Mouse (Mus musculus) skeletal muscle tissue, adult 2 months (tissue): ENCODE results near the gene Sfxn5.

Experiments
- DNase-seq: peaks from one replicate; pipeline ENCODE4 v3.0.0-alpha.2; 2012; ENCODE audit warnings: low read depth, low spot score

The Sfxn5 gene

GRCm38 (mm10) chr6:85333000-85333669 lies at the start of gene Sfxn5:
TSS of gene Sfxn5 (minus strand) at chr6:85333422.
- DNase-seq = peak; percentile 91

GRCm38 (mm10) chr6:85382791-85383190 lies 49.6 kb upstream of the Sfxn5 start:
- DNase-seq = no peak

GRCm38 (mm10) chr6:85381648-85382020 lies 48.4 kb upstream of the Sfxn5 start:
- no peak for DNase-seq

- no peak for DNase-seq
Measured at GRCm38 (mm10) chr6:85380901-85381647, 47.9 kb upstream of the Sfxn5 start.

DNA sequence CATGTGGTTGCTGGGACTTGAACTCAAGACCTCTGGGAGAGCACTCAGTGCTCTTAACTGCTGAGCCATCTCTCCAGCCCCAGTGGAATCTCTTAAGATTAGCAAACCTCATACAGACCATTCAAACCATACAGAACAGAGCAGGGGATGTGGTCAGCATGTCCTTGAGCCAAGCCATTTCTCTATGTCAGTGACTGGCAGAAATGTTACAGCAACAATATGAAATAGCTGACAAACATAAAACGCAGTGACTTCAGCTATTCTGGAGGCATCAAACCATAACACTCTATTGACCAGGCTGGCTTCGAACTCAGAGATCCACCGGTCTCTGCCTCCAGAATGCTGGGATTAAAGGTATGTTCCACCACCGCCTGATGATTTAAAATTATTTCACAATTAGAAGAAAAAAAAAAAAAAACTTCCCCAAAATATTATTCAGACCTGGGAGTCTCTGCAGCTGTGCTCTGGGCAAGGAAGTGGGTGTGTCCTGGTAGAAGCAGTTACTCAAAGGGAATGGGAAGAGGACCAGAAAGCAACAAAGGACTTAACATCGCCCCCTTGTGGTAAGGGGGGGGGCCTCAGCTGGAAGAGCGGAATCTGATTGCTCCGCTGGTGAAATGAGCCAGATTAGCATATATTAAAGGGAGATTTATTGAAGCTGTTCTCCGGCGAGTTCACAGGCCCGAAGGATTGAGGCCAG lies 47.1 kb upstream of the Sfxn5 start:
- peak; percentile 83 for DNase-seq

DNA sequence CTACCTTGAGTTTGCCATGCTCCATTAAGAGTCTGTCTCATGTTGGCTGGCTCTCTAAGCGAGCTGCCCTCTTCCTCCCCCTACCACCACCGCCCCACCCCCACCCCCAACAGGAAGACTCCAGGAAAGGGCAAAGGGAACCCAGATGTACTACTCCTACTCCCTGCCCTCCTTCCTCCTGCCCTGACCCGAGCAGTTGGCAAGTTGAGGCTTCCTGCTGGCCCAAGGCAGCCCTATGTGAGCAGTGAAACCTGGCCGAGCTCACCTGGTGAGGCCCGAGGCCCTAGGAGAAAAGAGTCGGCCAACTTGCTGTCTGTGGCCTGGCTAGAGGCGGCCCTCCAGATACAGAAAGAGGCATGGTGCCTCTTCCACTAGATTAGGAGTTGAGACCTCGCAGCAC lies 45.4 kb upstream of the Sfxn5 start:
- no peak for DNase-seq

DNA sequence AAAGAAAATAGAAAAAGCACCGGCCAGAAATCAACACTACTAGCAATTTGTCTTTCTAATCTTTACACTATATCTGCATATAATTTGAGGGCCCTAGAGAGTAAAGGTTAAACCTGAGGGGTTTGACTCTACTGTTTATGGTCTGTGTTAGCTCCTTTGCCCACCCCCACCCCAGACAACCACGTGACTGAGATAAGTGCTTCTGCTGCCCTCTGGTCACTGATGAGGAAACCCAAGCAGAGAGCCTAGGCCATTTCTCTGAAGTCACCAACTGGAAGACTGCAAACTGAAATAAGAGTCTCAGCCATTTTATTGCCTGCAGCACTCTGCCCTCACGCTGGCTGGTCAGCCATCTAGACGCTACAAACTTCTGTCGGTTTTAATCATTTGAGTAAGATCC lies 44.7 kb upstream of the Sfxn5 start:
- DNase-seq = no peak

DNA sequence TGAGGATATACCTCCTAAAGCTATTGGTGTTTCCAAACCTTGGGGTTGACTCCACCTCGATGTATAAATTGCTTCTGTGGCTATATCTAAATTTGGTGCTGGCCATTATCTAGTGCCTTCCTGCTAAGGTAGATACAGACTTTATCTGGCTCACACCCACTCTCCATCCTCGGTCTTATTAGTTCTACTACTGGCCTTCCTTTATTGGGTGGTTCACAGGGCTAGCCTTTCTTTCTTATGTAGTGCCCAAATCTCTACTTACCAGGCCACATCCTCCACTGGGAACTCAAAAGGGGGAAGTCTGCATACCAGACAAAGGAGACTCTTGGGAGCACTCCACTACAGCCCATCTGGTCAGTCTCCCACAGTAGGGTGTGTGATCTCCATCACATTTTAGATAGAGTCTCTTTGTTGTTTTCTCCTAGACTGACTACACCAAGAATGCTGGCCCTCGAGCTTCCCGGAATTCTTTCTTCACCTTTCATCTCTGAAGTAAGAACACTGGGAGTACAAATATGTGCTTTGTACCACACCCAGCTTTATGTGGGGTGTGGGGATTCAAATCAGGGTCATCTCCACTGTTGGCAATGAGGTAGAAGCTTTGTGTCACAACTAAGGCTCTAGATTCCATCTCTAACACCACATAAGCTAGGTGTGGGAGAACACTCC lies 44.0 kb upstream of the Sfxn5 start:
- DNase-seq = no peak

GRCm38 (mm10) chr6:85374734-85375114 lies 41.5 kb upstream of the Sfxn5 start:
- peak; percentile 91 for DNase-seq

GRCm38 (mm10) chr6:85373951-85374733 lies 40.9 kb upstream of the Sfxn5 start, which contains the start of gene Rab11fip5:
TSS of gene Rab11fip5 (minus strand) at chr6:85374634.
- no peak for DNase-seq

DNA sequence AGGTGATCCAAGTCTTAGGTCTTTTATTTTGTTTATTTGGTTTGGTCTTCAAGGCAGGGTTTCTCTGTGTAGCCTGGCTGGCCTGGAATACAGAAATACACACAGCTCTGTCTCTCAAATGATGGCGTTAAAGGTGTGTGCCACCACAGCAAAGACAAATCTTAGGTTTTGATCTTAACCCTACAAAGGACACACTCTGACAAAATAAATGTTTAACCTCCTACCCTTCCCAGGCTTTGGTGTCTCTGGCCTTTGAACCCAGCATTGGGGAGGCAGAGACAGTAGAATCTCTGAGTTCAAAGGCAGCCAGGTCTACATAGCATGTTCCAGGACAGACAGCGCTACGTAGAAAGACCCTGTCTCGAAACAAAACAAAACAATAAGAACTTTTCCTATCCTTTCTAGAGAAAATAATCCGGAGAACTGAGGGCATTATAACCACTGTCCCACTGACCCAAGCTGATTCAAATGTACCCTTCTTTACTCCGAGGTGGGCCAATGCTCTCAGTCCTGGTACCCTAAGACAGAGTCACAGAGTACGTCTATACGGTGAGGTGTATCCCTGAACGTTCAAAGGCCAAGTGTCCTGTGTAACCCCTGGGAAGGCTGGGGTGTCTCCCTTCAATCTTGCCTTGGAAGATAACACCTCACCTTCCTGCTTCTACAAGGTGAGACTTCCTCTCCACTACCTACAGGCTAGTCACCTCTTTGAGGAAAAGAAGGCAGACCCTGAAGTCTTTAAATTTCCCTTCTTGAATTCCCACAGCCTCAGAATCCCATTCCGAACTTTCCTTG lies 40.0 kb upstream of the Sfxn5 start:
- DNase-seq = no peak

DNA sequence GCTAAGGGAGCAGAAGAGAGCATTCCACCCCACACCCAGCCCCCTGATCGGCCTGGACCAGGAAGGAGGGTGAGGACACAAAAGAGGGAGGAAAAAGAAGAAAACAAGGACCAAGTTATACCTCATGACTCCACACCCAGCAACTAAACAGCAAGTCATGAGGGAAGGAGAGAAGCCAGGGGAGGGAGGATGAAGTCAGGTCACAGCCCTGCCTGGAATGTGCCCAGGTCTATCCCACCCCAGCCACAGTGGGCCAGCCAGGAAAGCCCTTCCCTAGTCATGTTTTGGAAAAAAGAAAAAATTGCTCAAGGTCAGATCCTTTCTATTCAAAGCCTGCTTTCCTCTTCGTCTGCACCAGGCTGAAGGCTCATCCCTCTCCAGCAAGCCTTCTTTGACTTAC lies 39.3 kb upstream of the Sfxn5 start:
- no peak for DNase-seq

GRCm38 (mm10) chr6:85371859-85372405 lies 38.7 kb upstream of the Sfxn5 start:
- DNase-seq = no peak

DNA sequence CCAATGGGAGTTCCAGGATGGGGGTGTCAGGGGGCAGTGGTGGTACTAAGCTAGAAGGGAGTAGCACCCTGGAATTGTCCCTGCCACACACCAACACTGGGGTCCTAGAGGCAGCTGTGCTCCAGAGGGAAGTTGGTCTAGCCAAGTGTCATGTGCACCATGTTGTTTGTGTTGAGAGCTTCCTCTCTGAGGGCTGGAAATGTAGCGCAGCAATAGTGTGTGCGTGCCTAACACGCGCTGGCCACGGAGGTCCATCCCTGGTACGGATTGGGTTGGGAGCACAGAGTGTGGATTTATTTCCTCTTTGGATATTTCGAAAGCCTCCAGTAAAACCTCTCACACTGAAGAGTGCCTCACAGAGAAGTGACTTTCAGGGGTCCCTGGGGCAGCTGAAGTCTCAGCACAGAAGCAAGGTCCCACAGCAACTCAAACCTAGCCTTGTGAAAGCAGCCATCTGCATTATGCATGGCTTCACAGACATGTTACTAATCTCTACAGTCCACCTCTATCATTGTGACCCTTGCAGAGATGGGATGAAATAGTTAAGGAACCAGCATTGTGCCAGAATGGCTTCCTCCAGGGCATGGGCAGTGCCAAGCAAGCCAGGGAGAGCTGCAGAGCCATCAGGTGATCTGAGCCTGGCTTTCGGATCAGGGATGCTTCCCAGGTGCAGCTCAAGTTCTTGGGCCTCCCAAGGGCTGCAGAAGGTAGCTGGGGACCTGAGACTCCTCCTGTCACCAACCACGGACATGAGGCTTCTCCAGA lies 37.6 kb upstream of the Sfxn5 start:
- no peak for DNase-seq

DNA sequence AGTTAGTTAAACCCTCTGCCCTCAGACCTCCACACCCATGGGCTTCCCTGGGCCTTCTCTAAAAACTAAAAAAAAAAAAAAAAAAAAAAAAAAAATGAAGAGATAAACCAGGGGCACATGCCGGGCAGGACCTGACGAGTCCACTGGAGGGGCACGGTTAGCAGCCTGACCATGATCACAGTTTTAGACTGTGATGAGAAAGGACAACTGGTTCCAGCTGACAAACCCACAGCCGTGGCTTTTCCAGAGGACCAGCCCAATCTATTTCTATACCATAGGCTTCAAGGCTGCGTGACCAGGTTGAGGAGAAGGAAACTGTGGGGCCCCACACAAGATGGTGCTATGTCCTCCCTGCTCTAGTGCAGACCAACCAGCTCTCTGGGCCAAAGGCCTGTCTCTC lies 36.8 kb upstream of the Sfxn5 start:
- DNase-seq = no peak

DNA sequence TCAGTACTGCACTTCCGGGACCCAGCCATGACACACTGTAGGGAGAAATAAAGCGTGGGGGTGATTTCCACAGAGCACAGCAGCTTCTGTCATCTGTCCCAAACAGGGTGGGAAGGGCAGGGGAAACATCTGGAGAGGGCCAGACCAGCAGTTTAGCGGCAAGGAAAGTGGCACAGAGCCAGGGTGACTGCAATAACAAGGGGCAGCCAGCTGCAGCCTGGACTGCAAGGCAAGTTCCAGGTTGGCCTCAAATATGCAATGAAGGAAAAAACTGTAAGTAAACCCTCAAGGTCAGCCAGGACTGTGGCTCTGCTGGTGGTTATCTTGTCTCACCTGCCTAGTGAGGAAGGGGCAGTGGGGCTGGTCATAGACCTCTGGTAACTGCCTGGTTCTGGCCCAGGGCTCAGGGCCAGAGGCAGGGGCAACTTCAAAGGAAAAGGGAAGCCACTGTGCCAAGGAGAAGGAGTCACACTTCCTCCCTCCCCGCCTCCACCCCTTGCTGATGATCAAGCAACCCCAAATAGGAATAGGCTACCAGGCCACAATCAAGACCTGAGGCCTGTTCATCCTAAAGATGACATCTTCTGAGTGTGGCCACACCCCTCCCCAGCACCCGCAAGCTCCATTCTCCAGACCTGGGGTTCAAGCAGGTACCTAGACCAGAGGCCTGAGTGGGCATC lies 36.1 kb upstream of the Sfxn5 start:
- DNase-seq = peak; percentile 85

GRCm38 (mm10) chr6:85368722-85369121 lies 35.5 kb upstream of the Sfxn5 start:
- DNase-seq = no peak

DNA sequence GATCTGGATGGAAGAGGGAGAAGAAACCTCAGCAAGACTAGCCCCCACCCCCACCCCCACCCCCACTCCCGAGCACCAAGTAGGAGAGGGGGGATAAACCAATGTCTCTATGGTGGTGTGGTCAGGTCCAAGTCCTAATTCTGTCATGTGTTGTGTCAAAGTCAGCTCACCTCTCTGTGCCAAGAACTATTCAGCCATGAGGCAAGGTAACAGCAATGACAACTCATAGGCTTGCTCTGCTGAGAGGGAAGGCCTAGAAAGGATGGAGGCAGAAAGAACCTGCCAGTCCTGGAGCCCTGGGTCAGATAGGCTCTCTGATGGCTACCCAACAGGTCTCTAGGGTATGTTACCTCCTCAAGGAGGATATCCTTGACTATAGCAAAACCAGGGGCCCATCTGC lies 34.9 kb upstream of the Sfxn5 start:
- no peak for DNase-seq

DNA sequence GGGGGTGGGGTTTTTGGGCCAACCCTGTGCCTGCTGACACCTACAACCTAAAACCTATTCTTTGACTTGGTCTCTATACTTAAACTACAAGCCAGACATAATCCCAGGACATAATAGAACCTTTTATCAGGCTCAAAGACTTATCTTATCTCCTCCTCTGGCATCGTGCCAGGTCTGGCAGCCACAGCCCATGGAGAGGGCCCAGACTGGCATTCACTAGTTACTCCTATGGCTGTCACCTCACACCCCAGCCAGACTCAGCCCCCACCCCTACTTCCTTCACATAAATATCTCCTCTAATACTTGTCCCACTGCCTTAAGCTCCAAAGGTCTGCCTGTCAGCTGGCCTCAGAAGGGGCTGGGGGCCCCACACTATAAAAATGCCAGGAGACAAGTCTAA lies 33.2 kb upstream of the Sfxn5 start:
- DNase-seq = no peak
